Mouse (Mus musculus): Measurements from ENCODE around the gene Gm17026.
"Not testable (repeated sequence)": the region's sequence is repeated elsewhere in the genome, so short reads cannot be mapped to it uniquely, and the experiment has no call there.

The Gm17026 gene

DNA sequence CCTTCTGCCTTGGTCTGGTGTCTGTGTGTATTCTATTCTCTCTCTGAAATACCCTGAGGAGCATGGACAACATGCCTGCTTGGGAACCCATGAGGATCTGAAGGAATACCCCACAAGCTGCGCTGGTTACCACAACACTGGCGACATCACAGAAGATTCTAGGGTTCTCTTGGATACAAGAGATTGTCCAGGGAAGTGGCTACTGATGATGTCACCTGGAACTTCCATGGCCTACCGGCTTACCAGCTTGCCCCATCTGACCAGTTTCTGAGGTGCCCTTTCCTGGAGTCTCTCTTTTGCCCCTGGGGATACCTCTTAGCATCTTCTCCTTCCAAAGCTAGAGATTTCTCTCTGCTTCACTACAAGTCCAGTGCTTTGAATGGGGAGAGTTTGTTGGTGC lies at the start of gene Gm17026:
TSS of gene Gm17026 (minus strand) at position 101 of the 400 bp plus-strand sequence.
- not testable (repeated sequence) for DNase-seq

- not testable (repeated sequence) for DNase-seq
These were observed 37.4 kb upstream of the Gm17026 start, which contains the start of gene Gm9611 for GRCm38 (mm10) chr14:42297258-42297657. Gene Gm9611, minus strand, starts transcription at chr14:42297358.

DNA sequence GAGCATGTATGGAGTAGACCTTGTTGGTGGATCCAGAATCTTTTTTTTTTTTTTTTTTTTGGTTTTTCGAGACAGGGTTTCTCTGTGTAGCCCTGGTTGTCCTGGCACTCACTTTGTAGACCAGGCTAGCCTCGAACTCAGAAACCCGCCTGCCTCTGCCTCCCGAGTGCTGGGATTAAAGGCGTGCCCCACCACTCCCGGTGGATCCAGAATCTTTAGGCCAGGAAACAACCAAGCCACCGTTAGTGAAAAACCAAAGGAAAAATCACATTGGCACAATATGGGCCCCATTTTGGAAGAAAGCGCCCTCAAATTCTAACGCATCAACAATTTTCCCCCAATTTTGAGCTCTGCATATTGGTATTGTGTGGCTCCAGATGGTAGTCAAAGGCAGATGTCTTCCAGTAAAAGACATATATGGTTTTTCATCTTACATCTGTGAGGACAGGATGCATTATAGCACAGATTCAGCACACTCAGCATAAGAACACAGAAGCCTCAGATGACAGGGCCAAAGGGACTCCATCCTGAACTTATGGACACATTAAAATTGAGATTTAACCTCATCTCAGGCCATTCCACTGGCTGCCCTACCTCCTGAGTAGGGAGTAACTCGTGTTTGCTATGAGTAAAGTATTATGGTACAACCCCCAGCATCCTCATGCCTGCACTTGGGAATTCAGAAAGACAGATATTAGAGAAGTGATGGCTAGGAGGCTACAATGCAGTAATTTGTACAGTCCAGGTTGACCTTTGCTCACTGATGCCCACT lies 42.9 kb downstream of the Gm17026 start:
- DNase-seq = peak in 1 of 2 experiments; percentile 1
